Mouse (Mus musculus) embryonic fibroblast, embryonic 13.5 days (primary cell): ENCODE measurements at regions not wholly inside any gene's neighbourhood (a gene's known extent, or its start where the extent isn't known, plus 50 kb on each side); places are given as distances from the start of the nearest gene placed in this dataset.

Source experiments
- CTCF ChIP-seq: IDR thresholded peaks from 2 replicates; pipeline ENCODE4 v1.5.1; 2011; ENCODE audit warnings: mild to moderate bottlenecking, control low read depth, low read length, moderate library complexity, borderline replicate concordance; ENCODE audit not compliant: insufficient read depth
- POLR2A ChIP-seq: IDR thresholded peaks from 2 replicates; pipeline ENCODE4 v1.6.1; 2011; ENCODE audit warnings: low read depth, mild to moderate bottlenecking, control low read depth, low read length, moderate library complexity

DNA sequence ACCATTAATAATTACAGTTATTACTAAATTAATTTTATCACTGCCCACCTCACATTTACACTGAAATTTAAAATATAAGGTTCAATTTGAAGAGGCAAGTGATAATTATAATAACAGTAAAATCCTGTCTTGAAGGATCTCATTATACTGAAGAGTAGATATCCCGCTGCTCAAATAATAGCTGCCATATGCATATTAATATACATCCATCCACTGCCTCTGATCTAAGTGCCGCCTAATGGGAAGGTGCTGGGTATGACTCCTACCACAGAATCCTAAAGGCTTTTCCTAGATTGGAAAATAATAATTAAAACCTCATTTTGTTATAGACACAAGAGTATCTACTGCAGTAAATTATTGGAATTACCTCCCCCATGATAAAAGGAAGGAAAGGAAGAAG lies 307.5 kb upstream of the Prkcq start:
- TF ChIP-seq CTCF (no peak), POLR2A (no peak)
